Mouse (Mus musculus): ENCODE measurements around the gene Lgals1. TPM values are rescaled to one million over a fixed set of nuclear protein-coding genes. Genes with fewer than 3 reads are reported as not detected.

Gene Lgals1
- polyA plus RNA-seq, 1 experiment from 2014 or later: 397 TPM

GRCm38 (mm10) chr15:78940325-78940724 is 13.8 kb downstream of the Lgals1 start:
- H3K9me3 ChIP-seq (replicated peaks): no peaks in the 10 kb centered on the region
- 85% methylated on average over 13 of the region's 13 CpGs for WGBS (ENCODE audit: insufficient replicate concordance)
- no peak for ATAC-seq (ENCODE audit: insufficient read depth)
- H3K9ac ChIP-seq: no peak overlapping the region
- no peak overlapping the region for H3K27ac ChIP-seq (replicated peaks)
- peaks cover 31% of the 10 kb centered on the region for H3K4me1 ChIP-seq (replicated peaks)
- peaks cover 4% of the 10 kb centered on the region; the same call in 1 of the 2 replicates for H3K27me3 ChIP-seq
- no peak overlapping the region for H3K4me3 ChIP-seq (replicated peaks)
- H3K36me3 ChIP-seq (replicated peaks): peaks cover 57% of the 10 kb centered on the region
- H3K4me2 ChIP-seq: no peak overlapping the region

DNA sequence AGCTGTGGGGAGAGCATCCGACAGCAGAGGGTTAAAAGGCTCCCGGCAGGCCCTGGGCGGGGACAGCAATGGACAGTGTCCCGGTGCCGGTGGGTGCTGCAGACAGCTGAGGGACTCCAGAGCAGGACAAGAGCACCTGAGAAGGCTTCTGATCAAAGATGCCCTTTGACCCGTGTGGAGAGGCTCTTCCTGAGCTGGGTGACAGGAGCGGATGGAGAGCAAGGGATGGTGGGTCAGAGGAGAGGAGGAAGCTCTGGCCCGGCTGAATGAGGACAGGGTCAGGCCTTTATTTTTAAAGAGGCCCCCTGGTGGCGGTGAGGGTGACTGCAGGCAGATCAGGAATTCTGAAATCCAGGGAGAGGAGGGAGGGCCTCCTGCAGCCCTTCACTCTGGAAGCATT is 16.1 kb downstream of the Lgals1 start:
- peak overlapping the region; percentile 59 for H3K4me2 ChIP-seq
- no peak overlapping the region for H3K9ac ChIP-seq
- H3K27me3 ChIP-seq: peaks cover 27% of the 10 kb centered on the region
- H3K27ac ChIP-seq (replicated peaks): no peak overlapping the region
- peaks cover 14% of the 10 kb centered on the region for H3K4me1 ChIP-seq (replicated peaks)
- H3K4me3 ChIP-seq (replicated peaks): peak overlapping the region; percentile 34
- peak; percentile 47 for ATAC-seq (ENCODE audit: insufficient read depth)
- 14% methylated on average over 9 of the region's 9 CpGs for WGBS (ENCODE audit: insufficient replicate concordance)
- H3K36me3 ChIP-seq (replicated peaks): peaks cover 45% of the 10 kb centered on the region
- H3K9me3 ChIP-seq (replicated peaks): no peaks in the 10 kb centered on the region

DNA sequence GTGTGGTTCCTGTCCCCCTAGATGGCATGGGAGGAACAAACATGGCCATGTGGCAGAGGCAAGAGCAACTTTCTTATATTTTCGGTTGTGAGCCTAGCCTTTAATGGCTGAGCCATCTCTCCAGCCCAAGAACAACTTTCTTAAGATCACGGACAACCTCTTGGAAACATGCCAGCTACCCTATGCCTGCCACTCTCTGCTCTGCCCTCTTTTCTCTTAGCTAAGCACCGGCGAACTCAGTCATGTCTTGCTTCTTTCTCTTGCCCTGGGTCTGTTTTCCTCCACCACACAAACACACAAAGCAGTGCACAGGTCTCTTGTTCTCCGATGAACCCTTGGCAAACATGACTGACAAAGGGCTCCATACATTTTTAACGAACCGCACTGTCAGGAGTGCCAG is 19.7 kb downstream of the Lgals1 start:
- Histone ChIP-seq H3K4me1 (replicated peaks) (peaks cover 23% of the 10 kb centered on the region), H3K4me3 (replicated peaks) (no peak overlapping the region), H3K9ac (no peak overlapping the region), H3K27me3 (peaks cover 46% of the 10 kb centered on the region), H3K27ac (replicated peaks) (no peak overlapping the region), H3K9me3 (replicated peaks) (no peaks in the 10 kb centered on the region), H3K4me2 (no peak overlapping the region), H3K36me3 (replicated peaks) (peaks cover 9% of the 10 kb centered on the region)
- no peak for ATAC-seq (ENCODE audit: insufficient read depth)
- WGBS (ENCODE audit: insufficient replicate concordance): 66% methylated on average over 7 of the region's 7 CpGs

GRCm38 (mm10) chr15:78947657-78948056 is 21.1 kb downstream of the Lgals1 start, which contains the start of gene Triobp:
Gene Triobp (plus strand): TSS chr15:78947724.
- H3K27ac ChIP-seq (replicated peaks): no peak within 1 kb of the TSS
- peak within 1 kb of the TSS; percentile 67 for H3K4me2 ChIP-seq
- H3K9ac ChIP-seq: no peak within 1 kb of the TSS
- under 1% methylated on average over 24 of the region's 24 CpGs for WGBS (ENCODE audit: insufficient replicate concordance)
- H3K4me3 ChIP-seq (replicated peaks): peak within 1 kb of the TSS; percentile 30
- H3K27me3 ChIP-seq: peaks cover 46% of the 10 kb centered on the region
- no peaks in the 10 kb centered on the region for H3K9me3 ChIP-seq (replicated peaks)
- H3K4me1 ChIP-seq (replicated peaks): peaks cover 18% of the 10 kb centered on the region
- peak; percentile 90 for ATAC-seq (ENCODE audit: insufficient read depth)
- H3K36me3 ChIP-seq (replicated peaks): 0 out of 2 replicates have a peak, but pooled peaks cover 2% of the 10 kb centered on the region

- no peak overlapping the region for H3K27ac ChIP-seq (replicated peaks)
- H3K9me3 ChIP-seq (replicated peaks): no peaks in the 10 kb centered on the region
- 0 out of 2 replicates have a peak, but pooled peaks cover 2% of the 10 kb centered on the region for H3K36me3 ChIP-seq (replicated peaks)
- H3K4me1 ChIP-seq (replicated peaks): peaks cover 15% of the 10 kb centered on the region
- H3K4me2 ChIP-seq: peak overlapping the region; percentile 67
- 6% methylated on average over 11 of the region's 11 CpGs for WGBS (ENCODE audit: insufficient replicate concordance)
- ATAC-seq (ENCODE audit: insufficient read depth): no peak
- peak overlapping the region; percentile 30 for H3K4me3 ChIP-seq (replicated peaks)
- peaks cover 46% of the 10 kb centered on the region for H3K27me3 ChIP-seq
- H3K9ac ChIP-seq: no peak overlapping the region
These were observed 21.7 kb downstream of the Lgals1 start for GRCm38 (mm10) chr15:78948152-78948725.

GRCm38 (mm10) chr15:78948883-78949282 is 22.4 kb downstream of the Lgals1 start:
- Histone ChIP-seq H3K4me2 (no peak overlapping the region), H3K4me3 (replicated peaks) (no peak overlapping the region), H3K36me3 (replicated peaks) (0 out of 2 replicates have a peak, but pooled peaks cover 2% of the 10 kb centered on the region), H3K4me1 (replicated peaks) (peaks cover 15% of the 10 kb centered on the region), H3K9ac (no peak overlapping the region), H3K9me3 (replicated peaks) (no peaks in the 10 kb centered on the region), H3K27me3 (peaks cover 42% of the 10 kb centered on the region), H3K27ac (replicated peaks) (no peak overlapping the region)
- no peak for ATAC-seq (ENCODE audit: insufficient read depth)
- WGBS (ENCODE audit: insufficient replicate concordance): 86% methylated on average over 3 of the region's 3 CpGs

- Histone ChIP-seq H3K27ac (replicated peaks) (no peak overlapping the region), H3K9ac (no peak overlapping the region), H3K4me2 (no peak overlapping the region), H3K4me1 (replicated peaks) (no peaks in the 10 kb centered on the region; the same call in 1 of the 2 replicates), H3K36me3 (replicated peaks) (no peaks in the 10 kb centered on the region), H3K9me3 (replicated peaks) (no peaks in the 10 kb centered on the region), H3K4me3 (replicated peaks) (no peak overlapping the region), H3K27me3 (peaks cover 5% of the 10 kb centered on the region; the same call in 1 of the 2 replicates)
- ATAC-seq (ENCODE audit: insufficient read depth): no peak
- 47% methylated on average over 3 of the region's 3 CpGs for WGBS (ENCODE audit: insufficient replicate concordance)
These were observed 29.1 kb downstream of the Lgals1 start for GRCm38 (mm10) chr15:78955663-78956062.

DNA sequence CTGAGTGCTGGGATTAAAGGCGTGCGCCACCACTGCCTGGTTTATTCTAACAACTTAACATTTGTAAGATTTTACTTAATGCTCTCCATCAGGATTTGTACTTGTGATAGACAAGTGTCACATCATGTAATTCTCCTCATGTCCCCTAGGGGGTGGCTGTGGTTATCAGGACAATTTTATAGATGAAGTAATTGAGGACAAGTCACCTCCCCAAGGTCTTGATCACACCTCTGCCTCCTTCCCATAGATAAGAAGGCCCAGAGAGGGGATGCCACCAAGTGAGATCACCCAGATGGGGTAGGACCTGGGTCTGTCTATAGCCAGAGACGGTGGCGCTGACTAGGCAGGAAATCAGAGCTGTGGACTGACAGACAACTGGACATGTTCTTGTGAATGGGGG is 29.8 kb downstream of the Lgals1 start:
- no peaks in the 10 kb centered on the region for H3K36me3 ChIP-seq (replicated peaks)
- no peaks in the 10 kb centered on the region; the same call in 1 of the 2 replicates for H3K4me1 ChIP-seq (replicated peaks)
- peaks cover 9% of the 10 kb centered on the region for H3K27me3 ChIP-seq
- H3K9me3 ChIP-seq (replicated peaks): no peaks in the 10 kb centered on the region
- no peak overlapping the region for H3K4me3 ChIP-seq (replicated peaks)
- no peak for ATAC-seq (ENCODE audit: insufficient read depth)
- 67% methylated on average over 4 of the region's 4 CpGs for WGBS (ENCODE audit: insufficient replicate concordance)
- H3K4me2 ChIP-seq: no peak overlapping the region
- H3K27ac ChIP-seq (replicated peaks): no peak overlapping the region
- no peak overlapping the region for H3K9ac ChIP-seq

- Histone ChIP-seq H3K4me1 (replicated peaks) (no peaks in the 10 kb centered on the region; the same call in 1 of the 2 replicates), H3K27me3 (peaks cover 9% of the 10 kb centered on the region), H3K36me3 (replicated peaks) (no peaks in the 10 kb centered on the region), H3K27ac (replicated peaks) (no peak overlapping the region), H3K9ac (no peak overlapping the region), H3K4me2 (no peak overlapping the region), H3K4me3 (replicated peaks) (no peak overlapping the region), H3K9me3 (replicated peaks) (no peaks in the 10 kb centered on the region)
- 53% methylated on average over 15 of the region's 15 CpGs for WGBS (ENCODE audit: insufficient replicate concordance)
- no peak for ATAC-seq (ENCODE audit: insufficient read depth)
These were observed 30.5 kb downstream of the Lgals1 start for GRCm38 (mm10) chr15:78957021-78957420.

DNA sequence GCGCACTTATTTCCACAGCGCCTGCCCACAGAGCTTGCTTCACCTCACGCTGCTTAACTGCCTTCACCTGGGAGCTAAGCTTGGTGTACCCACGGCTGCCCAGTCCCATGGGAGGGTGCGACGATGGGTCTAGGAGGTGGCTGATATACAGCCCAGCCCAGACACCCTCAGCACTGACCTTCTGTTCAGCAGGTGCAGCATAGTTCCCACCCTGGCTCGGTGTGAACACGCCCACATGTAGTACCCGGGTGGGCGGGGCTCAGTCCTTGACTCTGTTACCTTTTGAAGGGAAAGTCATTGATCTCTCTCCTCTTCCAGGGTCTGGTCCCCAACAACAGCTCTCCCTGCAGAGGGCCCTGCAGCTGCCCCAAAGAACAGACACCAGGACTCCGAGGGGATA is 33.0 kb downstream of the Lgals1 start:
- WGBS (ENCODE audit: insufficient replicate concordance): 70% methylated on average over 11 of the region's 11 CpGs
- ATAC-seq (ENCODE audit: insufficient read depth): no peak
- Histone ChIP-seq H3K9me3 (replicated peaks) (no peaks in the 10 kb centered on the region), H3K36me3 (replicated peaks) (no peaks in the 10 kb centered on the region), H3K9ac (no peak overlapping the region), H3K4me3 (replicated peaks) (no peak overlapping the region), H3K4me1 (replicated peaks) (no peaks in the 10 kb centered on the region; the same call in 1 of the 2 replicates), H3K27me3 (peaks cover 9% of the 10 kb centered on the region; the same call in 1 of the 2 replicates), H3K4me2 (no peak overlapping the region), H3K27ac (replicated peaks) (no peak overlapping the region)

DNA sequence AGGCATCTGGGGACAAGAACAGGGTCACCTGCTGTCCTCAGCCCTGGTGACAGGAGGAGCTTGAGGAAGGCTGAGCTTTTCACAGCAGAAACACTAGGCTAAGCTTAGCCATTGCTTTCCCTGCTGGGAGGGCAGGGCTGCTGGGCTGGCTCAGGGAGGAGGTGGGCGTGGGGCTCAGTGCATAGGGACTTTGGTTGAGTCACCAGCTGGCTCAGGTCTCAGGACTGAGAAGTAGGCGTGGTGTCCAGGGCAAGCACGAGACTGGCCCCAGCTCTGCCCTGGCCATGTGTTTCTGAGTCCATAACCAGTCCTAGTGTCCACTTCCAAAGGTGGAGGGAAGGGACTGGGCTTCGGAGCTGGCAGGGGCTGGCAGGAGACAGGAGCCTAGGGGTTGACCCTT is 33.6 kb downstream of the Lgals1 start:
- H3K4me1 ChIP-seq (replicated peaks): no peaks in the 10 kb centered on the region; the same call in 1 of the 2 replicates
- H3K27me3 ChIP-seq: peaks cover 9% of the 10 kb centered on the region; the same call in 1 of the 2 replicates
- no peak overlapping the region for H3K4me3 ChIP-seq (replicated peaks)
- no peaks in the 10 kb centered on the region for H3K36me3 ChIP-seq (replicated peaks)
- 43% methylated on average over 4 of the region's 4 CpGs for WGBS (ENCODE audit: insufficient replicate concordance)
- H3K9me3 ChIP-seq (replicated peaks): no peaks in the 10 kb centered on the region
- ATAC-seq (ENCODE audit: insufficient read depth): no peak
- no peak overlapping the region for H3K27ac ChIP-seq (replicated peaks)
- no peak overlapping the region for H3K9ac ChIP-seq
- no peak overlapping the region for H3K4me2 ChIP-seq

Measured in liver, embryonic 15.5 days (tissue).